Mouse (Mus musculus) small intestine, adult 2 months (tissue): ENCODE measurements around the gene Trim30a. TPM values are rescaled to one million over a fixed set of nuclear protein-coding genes. Genes with fewer than 3 reads are reported as not detected.
A peak's percentile ranks its signal among the peaks of the same experiment; 100 is the strongest.

Experiments used
- H3K27ac ChIP-seq: fragments of 200-500 bp; 2 replicates; pipeline ENCODE4 v1.5.1; 2012; ENCODE audit warnings: low read depth, low read length, control low read depth, inconsistent platforms; ENCODE audit not compliant: insufficient read depth
- H3K27me3 ChIP-seq: fragments of 200-500 bp; 2 replicates; pipeline ENCODE4 v1.6.1; 2012; ENCODE audit warnings: mild to moderate bottlenecking, moderate library complexity, low read length, inconsistent platforms; ENCODE audit not compliant: control insufficient read depth, insufficient read depth
- H3K36me3 ChIP-seq: fragments of 200-500 bp; 2 replicates; pipeline ENCODE4 v1.6.1; 2012; ENCODE audit warnings: mild to moderate bottlenecking, low read length, control low read depth, inconsistent platforms; ENCODE audit not compliant: control insufficient read depth, insufficient read depth
- H3K4me1 ChIP-seq: fragments of 200-500 bp; 2 replicates; pipeline ENCODE4 v1.6.1; 2012; ENCODE audit warnings: low read length, inconsistent platforms, mixed read lengths; ENCODE audit not compliant: control insufficient read depth, insufficient read depth, insufficient read length
- H3K4me3 ChIP-seq: fragments of 200-500 bp; 2 replicates; pipeline ENCODE4 v1.5.1; 2012; ENCODE audit warnings: low read depth, mild to moderate bottlenecking, control low read depth, inconsistent platforms, low read length, moderate library complexity
- CTCF ChIP-seq: fragments of 200-500 bp; IDR thresholded peaks from 2 replicates; pipeline ENCODE4 v1.5.1; 2012; ENCODE audit warnings: low read depth, mild to moderate bottlenecking, control low read depth, inconsistent platforms, low read length, moderate library complexity, mixed read lengths; ENCODE audit not compliant: insufficient replicate concordance, insufficient read length; ENCODE audit errors: extremely low read depth
- POLR2A ChIP-seq: fragments of 200-500 bp; IDR thresholded peaks from 2 replicates; pipeline ENCODE4 v1.6.1; 2012; ENCODE audit warnings: low read depth, mild to moderate bottlenecking, control low read depth, inconsistent platforms, low read length, moderate library complexity
- WGBS: fragments of 180-500 bp; shearing (Covaris S2); methylation state at CpG from one replicate; pipeline ENCODE4 v1.1.7; 2018; 5-methylcytosine and 5-hydroxymethylcytosine counted together
- polyA plus RNA-seq: library from polyadenylated mRNA; depleted of rRNA; stranded (reverse); fragments of >200 nt; gene quantifications from 2 replicates; pipeline ENCODE4 v1.2.3, GENCODE M21; 2012; rRNA removed

The Trim30a gene
- polyA plus RNA-seq, 1 experiment: 1.9 TPM

DNA sequence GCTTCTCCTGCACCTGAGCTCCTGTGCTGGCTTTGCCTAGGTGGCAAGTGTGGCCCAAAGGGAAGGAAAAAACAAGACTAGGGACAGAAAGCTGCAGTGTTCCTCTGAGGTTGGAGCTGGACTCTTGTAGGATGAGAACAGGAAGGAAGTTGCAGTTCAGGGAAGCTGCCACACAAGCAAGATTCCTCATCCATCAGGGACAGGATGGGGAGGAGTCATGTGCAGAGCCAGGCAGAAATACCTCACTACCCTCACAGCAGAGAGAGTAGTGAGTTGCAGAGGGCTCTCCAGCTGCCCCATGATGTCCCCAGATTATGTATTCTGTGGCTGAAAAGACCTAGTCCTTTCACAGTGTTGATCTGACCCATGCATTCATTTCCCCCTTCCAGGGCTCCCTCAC, 63.9 kb downstream of the Trim30a start:
- Histone ChIP-seq H3K4me3 (no peak overlapping the region), H3K36me3 (no peaks in the 10 kb centered on the region), H3K27ac (no peak overlapping the region), H3K4me1 (no peaks in the 10 kb centered on the region), H3K27me3 (no peaks in the 10 kb centered on the region)
- TF ChIP-seq CTCF (no peak), POLR2A (no peak)

DNA sequence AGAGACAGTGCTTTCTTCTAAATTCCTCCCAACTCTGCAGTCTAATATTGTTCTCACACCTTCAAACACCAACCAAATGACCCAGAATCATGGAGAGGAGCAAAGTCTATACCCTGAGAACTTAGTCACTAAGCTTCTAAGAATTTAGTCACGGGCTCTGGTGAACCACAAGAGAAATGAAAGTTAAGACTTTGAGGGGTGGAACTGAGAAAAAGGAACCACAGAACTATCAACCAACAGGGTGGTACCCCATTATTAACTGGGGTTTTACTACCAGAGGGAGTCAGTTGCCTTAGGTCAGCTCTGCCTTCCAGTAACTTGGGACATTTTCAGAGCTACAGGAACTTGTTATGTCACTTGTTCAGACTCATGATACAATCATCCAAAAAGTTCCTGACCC, 64.3 kb downstream of the Trim30a start, which contains the start of gene Trim30c:
TSS of gene Trim30c (minus strand) at position 140 of the 400 bp plus-strand sequence.
- peak within 1 kb of the TSS; percentile 22; the same call in 1 of the 2 replicates for H3K27ac ChIP-seq
- H3K36me3 ChIP-seq: no peaks in the 10 kb centered on the region
- no peak within 1 kb of the TSS for H3K4me3 ChIP-seq
- H3K4me1 ChIP-seq: no peaks in the 10 kb centered on the region
- no peaks in the 10 kb centered on the region for H3K27me3 ChIP-seq
- WGBS: 56% methylated on average over 1 of the region's 1 CpGs
- TF ChIP-seq CTCF (no peak), POLR2A (no peak)

DNA sequence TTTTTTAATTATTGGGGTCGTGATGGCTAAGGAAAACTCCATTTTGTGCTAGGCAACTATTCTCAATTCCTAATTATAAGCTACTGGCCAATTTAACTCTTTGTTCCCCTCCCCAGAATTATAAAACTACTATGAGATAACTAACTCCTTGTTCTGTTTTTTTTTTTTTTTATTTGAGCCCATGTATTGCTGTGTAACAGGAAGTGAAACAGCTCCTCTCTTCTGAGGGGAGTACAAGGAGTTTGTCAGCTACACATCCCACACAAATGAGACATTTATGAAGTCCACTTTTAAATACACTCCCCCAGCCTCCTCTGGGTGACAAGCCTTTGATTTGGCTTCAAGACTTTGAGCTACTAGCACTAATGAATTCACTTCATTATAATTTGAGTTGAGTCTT, 66.5 kb downstream of the Trim30a start:
- no peaks in the 10 kb centered on the region for H3K36me3 ChIP-seq
- WGBS: 75% methylated on average over 1 of the region's 1 CpGs
- H3K27me3 ChIP-seq: no peaks in the 10 kb centered on the region
- H3K4me3 ChIP-seq: no peak overlapping the region
- H3K27ac ChIP-seq: no peak overlapping the region
- no peak for TF ChIP-seq POLR2A
- TF ChIP-seq CTCF: no peak
- H3K4me1 ChIP-seq: no peaks in the 10 kb centered on the region

DNA sequence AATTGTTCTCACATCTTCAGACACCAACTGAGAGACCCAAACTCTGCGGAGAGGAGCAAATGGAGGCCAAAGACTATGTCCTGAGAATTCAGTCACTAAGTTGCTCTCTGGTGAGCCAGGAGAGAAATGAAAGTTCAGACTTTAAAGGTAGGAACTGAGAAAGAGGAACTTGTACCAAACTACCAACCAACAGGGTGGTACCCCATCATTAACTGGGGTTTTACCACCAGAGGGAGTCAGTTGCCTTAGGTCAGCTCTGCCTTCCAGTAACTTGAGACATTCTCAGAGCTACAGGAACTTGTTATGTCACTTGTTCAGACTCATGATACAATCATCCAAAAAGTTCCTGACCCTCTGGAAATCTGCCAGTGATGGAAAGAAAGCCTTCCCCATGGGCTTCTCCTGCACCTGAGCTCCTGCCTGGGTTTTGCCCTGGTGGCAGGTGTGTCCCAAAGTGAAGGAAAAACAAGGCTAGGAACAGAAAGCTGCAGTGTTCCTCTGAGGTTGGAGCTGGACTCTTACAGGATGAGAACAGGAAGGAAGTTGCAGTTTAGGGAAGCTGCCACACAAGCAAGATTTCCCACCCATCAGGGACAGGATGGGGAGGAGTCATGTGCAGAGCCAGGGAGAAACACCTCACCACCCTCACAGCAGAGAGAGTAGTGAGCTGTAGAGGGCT, 95.1 kb downstream of the Trim30a start, which contains the start of gene Trim30b:
TSS of gene Trim30b (minus strand) at position 149 of the 679 bp plus-strand sequence.
- no peaks in the 10 kb centered on the region for H3K36me3 ChIP-seq
- TF ChIP-seq CTCF: no peak
- no peak for TF ChIP-seq POLR2A
- H3K27me3 ChIP-seq: no peaks in the 10 kb centered on the region
- no peaks in the 10 kb centered on the region for H3K4me1 ChIP-seq
- H3K4me3 ChIP-seq: no peak within 1 kb of the TSS
- H3K27ac ChIP-seq: 0 out of 2 replicates have a peak within 1 kb of the TSS, but pooled peaks have one; percentile 15
- 74% methylated on average over 1 of the region's 1 CpGs for WGBS

DNA sequence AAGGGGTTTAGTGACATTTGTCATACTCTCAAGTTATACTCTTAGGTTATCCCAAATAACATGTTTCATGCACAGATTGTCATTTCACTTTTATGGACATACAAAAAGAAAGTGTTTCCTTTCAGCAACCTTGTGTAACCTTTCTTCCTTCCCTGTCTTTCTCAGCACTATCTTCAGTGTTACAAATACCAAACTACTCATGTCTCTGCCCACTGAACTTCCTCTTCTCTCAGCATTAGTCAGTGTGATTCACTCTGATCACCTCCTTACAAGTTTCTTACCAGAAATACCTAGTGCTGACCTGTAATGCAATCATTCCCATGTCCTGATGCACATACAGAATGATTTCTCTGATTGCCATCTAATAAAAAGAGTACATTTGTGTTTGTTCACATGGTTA, 98.7 kb downstream of the Trim30a start:
- no peaks in the 10 kb centered on the region for H3K27me3 ChIP-seq
- no peak overlapping the region for H3K4me3 ChIP-seq
- no peak overlapping the region for H3K27ac ChIP-seq
- H3K36me3 ChIP-seq: no peaks in the 10 kb centered on the region
- TF ChIP-seq CTCF: no peak
- no peak for TF ChIP-seq POLR2A
- H3K4me1 ChIP-seq: no peaks in the 10 kb centered on the region

Other genes with a start within 250 kb of the Trim30a start
- gene Trim6, start 246.4 kb downstream of the Trim30a start, polyA plus RNA-seq: 0.44 and 0.61 TPM in 2 replicates
- gene Trim34a, start 220.7 kb downstream of the Trim30a start, polyA plus RNA-seq: 2.1 and 5.8 TPM in 2 replicates
- 0.67 and 0.70 TPM in 2 replicates for gene Trim5, start 177.1 kb downstream of the Trim30a start, polyA plus RNA-seq
- gene Trim12a, start 149.7 kb downstream of the Trim30a start, polyA plus RNA-seq: 2.8 and 5.9 TPM in 2 replicates
- 0.10 TPM in 1 of 2 replicates, not detected in the other for gene Trim34b, start 135.7 kb downstream of the Trim30a start, polyA plus RNA-seq
- 0.77 and 2.2 TPM in 2 replicates for gene Trim12c, start 111.8 kb downstream of the Trim30a start, polyA plus RNA-seq
- 0.09 TPM in 1 of 2 replicates, not detected in the other for gene Trim30b, start 95.3 kb downstream of the Trim30a start, polyA plus RNA-seq
- gene Trim30c, start 64.4 kb downstream of the Trim30a start, polyA plus RNA-seq: not detected in 2 replicates
- 4.1 and 14.4 TPM in 2 replicates for gene Trim30d, start 42.7 kb upstream of the Trim30a start, polyA plus RNA-seq
- gene Olfr651, start 84.9 kb upstream of the Trim30a start, polyA plus RNA-seq: not detected in 2 replicates
- gene Olfr652, start 95.7 kb upstream of the Trim30a start, polyA plus RNA-seq: not detected in 2 replicates
- not detected in 2 replicates for gene Olfr653, start 112.1 kb upstream of the Trim30a start, polyA plus RNA-seq
- gene Olfr654, start 121.8 kb upstream of the Trim30a start, polyA plus RNA-seq: not detected in 2 replicates
- gene Olfr655, start 136.6 kb upstream of the Trim30a start, polyA plus RNA-seq: not detected in 2 replicates
- gene Olfr656, start 148.8 kb upstream of the Trim30a start, polyA plus RNA-seq: not detected in 2 replicates
- not detected in 2 replicates for gene Olfr657, start 159.6 kb upstream of the Trim30a start, polyA plus RNA-seq
- 0.06 TPM in 1 of 2 replicates, not detected in the other for gene Olfr658, start 182.1 kb upstream of the Trim30a start, polyA plus RNA-seq
- not detected in 2 replicates for gene Olfr659, start 201.6 kb upstream of the Trim30a start, polyA plus RNA-seq
- not detected in 2 replicates for gene Olfr661, start 221.3 kb upstream of the Trim30a start, polyA plus RNA-seq